Mouse (Mus musculus): ENCODE measurements around the gene Dthd1. TPM values are rescaled to one million over a fixed set of nuclear protein-coding genes. Genes with fewer than 3 reads are reported as not detected.

Gene Dthd1
- not detected in 2 replicates for total RNA-seq (2017)

GRCm38 (mm10) chr5:62813402-62814071 is at the start of gene Dthd1:
Dthd1 (plus strand) TSS chr5:62813823.
- ATAC-seq (ENCODE audit: extremely low read depth, insufficient number of reproducible peaks, low FRiP score, poor library complexity, severe bottlenecking), result no peak

- no peak for ATAC-seq (ENCODE audit: extremely low read depth, insufficient number of reproducible peaks, low FRiP score, poor library complexity, severe bottlenecking)
Measured at GRCm38 (mm10) chr5:62764161-62764560, 49.5 kb upstream of the Dthd1 start.

GRCm38 (mm10) chr5:62765459-62765783 is 48.2 kb upstream of the Dthd1 start:
- peak; percentile 16; the same call in 1 of the 2 replicates for ATAC-seq (ENCODE audit: extremely low read depth, insufficient number of reproducible peaks, low FRiP score, poor library complexity, severe bottlenecking)

GRCm38 (mm10) chr5:62765784-62766701 is 47.6 kb upstream of the Dthd1 start, which contains the start of gene Arap2:
Arap2 (minus strand) TSS chr5:62766159.
- ATAC-seq (ENCODE audit: extremely low read depth, insufficient number of reproducible peaks, low FRiP score, poor library complexity, severe bottlenecking), result peak; percentile 61

- no peak for ATAC-seq (ENCODE audit: extremely low read depth, insufficient number of reproducible peaks, low FRiP score, poor library complexity, severe bottlenecking)
Measured at GRCm38 (mm10) chr5:62771775-62772599, 41.6 kb upstream of the Dthd1 start.

GRCm38 (mm10) chr5:62777804-62778203 is 35.8 kb upstream of the Dthd1 start:
- no peak for ATAC-seq (ENCODE audit: extremely low read depth, insufficient number of reproducible peaks, low FRiP score, poor library complexity, severe bottlenecking)

GRCm38 (mm10) chr5:62778682-62779081 is 34.9 kb upstream of the Dthd1 start:
- ATAC-seq (ENCODE audit: extremely low read depth, insufficient number of reproducible peaks, low FRiP score, poor library complexity, severe bottlenecking), result peak; percentile 93

GRCm38 (mm10) chr5:62786809-62787208 is 26.8 kb upstream of the Dthd1 start:
- ATAC-seq (ENCODE audit: extremely low read depth, insufficient number of reproducible peaks, low FRiP score, poor library complexity, severe bottlenecking), result no peak

- ATAC-seq (ENCODE audit: extremely low read depth, insufficient number of reproducible peaks, low FRiP score, poor library complexity, severe bottlenecking), result peak; percentile 92; the same call in 1 of the 2 replicates
Measured at GRCm38 (mm10) chr5:62790921-62791564, 22.6 kb upstream of the Dthd1 start.

GRCm38 (mm10) chr5:62792776-62793175 is 20.8 kb upstream of the Dthd1 start:
- no peak for ATAC-seq (ENCODE audit: extremely low read depth, insufficient number of reproducible peaks, low FRiP score, poor library complexity, severe bottlenecking)

GRCm38 (mm10) chr5:62814072-62814414 is 420 bp downstream of the Dthd1 start:
- no peak for ATAC-seq (ENCODE audit: extremely low read depth, insufficient number of reproducible peaks, low FRiP score, poor library complexity, severe bottlenecking)

- ATAC-seq (ENCODE audit: extremely low read depth, insufficient number of reproducible peaks, low FRiP score, poor library complexity, severe bottlenecking), result peak; percentile 97
Measured at GRCm38 (mm10) chr5:62815741-62816140, 2.1 kb downstream of the Dthd1 start.

GRCm38 (mm10) chr5:62819567-62819966 is 5.9 kb downstream of the Dthd1 start:
- no peak for ATAC-seq (ENCODE audit: extremely low read depth, insufficient number of reproducible peaks, low FRiP score, poor library complexity, severe bottlenecking)

GRCm38 (mm10) chr5:62820363-62821271 is 7.0 kb downstream of the Dthd1 start:
- ATAC-seq (ENCODE audit: extremely low read depth, insufficient number of reproducible peaks, low FRiP score, poor library complexity, severe bottlenecking), result no peak

GRCm38 (mm10) chr5:62842955-62843730 is 29.5 kb downstream of the Dthd1 start:
- no peak for ATAC-seq (ENCODE audit: extremely low read depth, insufficient number of reproducible peaks, low FRiP score, poor library complexity, severe bottlenecking)

- peak; percentile 92 for ATAC-seq (ENCODE audit: extremely low read depth, insufficient number of reproducible peaks, low FRiP score, poor library complexity, severe bottlenecking)
Measured at GRCm38 (mm10) chr5:62846571-62847131, 33.0 kb downstream of the Dthd1 start.

GRCm38 (mm10) chr5:62851337-62851736 is 37.7 kb downstream of the Dthd1 start:
- no peak for ATAC-seq (ENCODE audit: extremely low read depth, insufficient number of reproducible peaks, low FRiP score, poor library complexity, severe bottlenecking)

All from neutrophil, adult 5-6 weeks (primary cell).